Mouse (Mus musculus) ovary, adult 18-20 months (tissue): ENCODE data around the gene Gm17662.

ENCODE experiments used
- DNase-seq: peaks from one replicate; pipeline ENCODE4 v3.0.0; 2022; ENCODE audit warnings: low spot score, mixed read lengths

Gm17662 gene

DNA sequence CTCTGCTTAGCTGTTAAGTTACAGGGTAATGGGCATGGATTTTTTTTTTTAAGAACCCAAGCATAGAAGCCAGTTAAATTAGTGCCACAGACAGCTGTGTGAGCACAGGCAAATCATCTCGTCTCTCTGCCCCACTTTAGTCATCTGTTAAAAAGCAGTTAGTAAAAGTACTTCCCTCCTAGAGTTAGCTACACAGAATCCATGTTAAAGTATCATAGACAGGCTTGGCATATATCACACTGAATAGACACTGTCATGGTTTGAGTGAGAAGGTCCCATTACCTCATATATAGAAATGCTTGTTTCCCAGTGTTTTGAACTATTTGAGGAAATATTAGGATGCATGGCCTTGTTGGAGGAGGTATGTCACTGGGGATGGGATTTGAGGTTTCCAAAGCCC, at the start of gene Gm17662:
TSS of gene Gm17662 (plus strand) at position 301 of the 400 bp plus-strand sequence.
- no peak for DNase-seq

- DNase-seq, result peak; percentile 10
These were observed 46.3 kb upstream of the Gm17662 start for GRCm38 (mm10) chr4:104810710-104811286.

GRCm38 (mm10) chr4:104813617-104814016, 43.5 kb upstream of the Gm17662 start:
- DNase-seq, result no peak

- no peak for DNase-seq
These were observed 40.5 kb upstream of the Gm17662 start for GRCm38 (mm10) chr4:104816519-104817232.

GRCm38 (mm10) chr4:104817509-104817908, 39.6 kb upstream of the Gm17662 start:
- DNase-seq, result no peak

DNA sequence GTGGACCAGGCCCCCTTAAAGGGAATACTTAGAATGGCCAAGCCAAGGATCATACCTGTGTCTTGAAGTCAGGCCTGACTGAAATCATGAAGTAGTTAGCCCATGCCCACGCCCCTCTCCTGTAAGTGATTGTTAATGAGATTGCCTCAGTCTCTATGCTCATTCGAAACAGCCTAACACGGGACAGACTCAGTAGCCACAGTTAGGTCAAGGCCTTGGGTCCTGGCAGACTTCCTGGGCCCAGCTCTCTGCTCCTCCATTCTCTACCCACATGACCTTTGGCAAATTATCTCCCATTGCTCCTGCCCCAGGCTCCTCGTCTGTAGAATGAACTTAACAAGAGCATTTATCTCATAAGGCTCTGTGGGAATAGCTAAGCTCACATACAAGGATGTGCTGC, 38.1 kb upstream of the Gm17662 start:
- DNase-seq, result no peak

- DNase-seq, result no peak
These were observed 37.2 kb upstream of the Gm17662 start for GRCm38 (mm10) chr4:104819891-104820290.

DNA sequence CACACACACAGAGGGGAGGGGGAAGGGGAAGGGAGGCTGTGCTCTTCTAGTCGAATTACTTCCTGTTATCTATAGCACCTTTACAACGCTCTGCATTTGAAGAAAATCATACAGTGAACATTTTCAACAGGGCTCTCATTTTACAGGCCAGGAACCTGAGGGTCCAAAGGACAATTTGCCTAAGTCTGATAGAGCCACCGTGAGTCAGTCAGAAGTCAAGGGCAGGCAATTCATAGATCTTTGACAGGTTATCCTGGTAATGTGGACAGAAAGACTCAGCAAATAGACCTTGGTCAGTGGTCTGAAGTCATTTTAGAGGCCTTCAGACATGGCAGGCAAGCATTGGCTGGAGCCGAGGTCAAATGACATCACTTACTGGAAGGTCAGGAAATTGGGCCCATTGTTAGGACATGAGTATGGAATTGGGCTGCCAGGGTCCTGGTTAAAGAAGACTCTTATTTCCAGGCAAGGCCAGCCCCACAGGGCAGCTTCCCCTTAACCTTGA, 33.5 kb upstream of the Gm17662 start:
- no peak for DNase-seq

GRCm38 (mm10) chr4:104824381-104825077, 32.6 kb upstream of the Gm17662 start:
- DNase-seq, result no peak

DNA sequence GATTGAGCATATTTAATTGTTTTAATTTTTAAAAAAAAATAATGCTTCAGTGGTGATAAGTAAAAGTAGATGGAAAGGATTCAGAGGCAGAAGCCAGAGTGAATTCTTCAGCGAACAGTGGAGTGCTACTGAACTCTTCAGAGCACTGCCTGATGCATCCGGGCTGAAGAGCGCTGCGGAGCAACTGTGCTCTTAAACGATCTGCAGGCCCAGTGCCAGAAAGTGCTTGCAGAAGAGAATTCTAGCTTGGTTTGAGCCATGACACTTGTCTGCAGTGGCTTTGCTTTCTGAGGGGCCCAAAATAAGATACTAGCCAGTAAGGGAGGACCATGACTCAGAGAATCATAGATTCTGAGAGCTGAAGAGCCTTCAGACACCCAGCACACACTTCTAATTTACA, 28.2 kb upstream of the Gm17662 start:
- DNase-seq, result no peak

DNA sequence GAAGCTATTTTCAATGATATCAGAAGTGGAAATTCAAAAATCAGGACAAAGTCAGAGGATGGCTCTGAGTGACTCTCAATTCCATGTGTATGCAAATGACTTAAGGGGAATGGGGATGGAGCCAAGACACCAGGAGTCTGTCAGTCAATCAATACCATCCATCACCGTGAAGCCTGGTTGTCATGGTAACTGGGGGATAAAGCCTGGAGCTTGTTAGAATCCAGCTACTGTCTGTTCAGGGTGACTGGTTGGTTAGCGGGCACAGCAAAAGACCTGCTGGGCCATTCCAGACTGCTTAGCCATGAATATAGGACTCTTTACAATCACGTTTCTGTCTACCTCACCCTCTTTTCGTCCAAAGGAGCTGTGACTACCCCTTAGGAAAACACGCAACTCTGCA, 22.0 kb upstream of the Gm17662 start:
- no peak for DNase-seq

- no peak for DNase-seq
These were observed 18.8 kb upstream of the Gm17662 start for GRCm38 (mm10) chr4:104838342-104838741.

DNA sequence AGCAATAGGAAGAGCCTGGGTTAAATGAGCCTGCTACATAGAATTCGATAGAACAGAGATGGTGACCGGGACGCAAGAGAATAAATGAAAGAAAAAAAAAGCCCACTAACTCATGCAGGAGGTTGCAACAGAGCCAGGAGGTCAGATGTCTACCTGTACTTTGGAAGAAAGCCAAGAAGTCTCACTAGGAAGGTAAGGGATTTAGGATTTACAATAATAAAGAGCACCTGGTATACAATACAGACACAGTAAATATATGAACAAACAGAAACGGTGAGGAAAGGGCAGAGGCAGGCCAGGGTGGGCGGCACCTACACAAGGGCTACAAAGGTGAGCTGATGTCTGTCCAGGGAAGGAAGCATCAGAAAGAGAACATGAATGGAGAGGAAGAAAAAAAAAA, 14.9 kb upstream of the Gm17662 start:
- DNase-seq, result no peak

- DNase-seq, result no peak
These were observed 13.6 kb upstream of the Gm17662 start for GRCm38 (mm10) chr4:104843546-104843945.

- no peak for DNase-seq
These were observed 1.9 kb upstream of the Gm17662 start for GRCm38 (mm10) chr4:104855216-104855615.

DNA sequence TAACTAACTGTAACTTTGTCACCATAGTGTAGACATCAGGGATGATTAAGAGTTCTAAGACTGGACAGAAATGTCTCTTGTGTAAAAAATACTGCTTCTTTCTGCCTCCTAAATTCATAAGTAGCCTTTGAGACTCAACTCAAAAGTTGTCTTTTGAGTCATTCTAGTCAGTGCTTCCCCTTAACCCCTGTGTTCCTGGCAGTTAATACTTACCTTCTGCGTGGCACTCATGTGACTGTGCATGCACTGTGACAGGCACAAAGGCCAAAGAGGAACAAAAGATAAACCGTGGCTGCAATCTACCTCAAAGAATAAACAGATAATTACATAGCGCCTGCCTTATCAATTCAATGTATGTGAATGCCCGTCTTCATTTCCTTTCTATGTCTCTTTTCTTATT, 694 bp downstream of the Gm17662 start:
- DNase-seq, result no peak

- DNase-seq, result no peak
These were observed 4.1 kb downstream of the Gm17662 start for GRCm38 (mm10) chr4:104861241-104861640.

DNA sequence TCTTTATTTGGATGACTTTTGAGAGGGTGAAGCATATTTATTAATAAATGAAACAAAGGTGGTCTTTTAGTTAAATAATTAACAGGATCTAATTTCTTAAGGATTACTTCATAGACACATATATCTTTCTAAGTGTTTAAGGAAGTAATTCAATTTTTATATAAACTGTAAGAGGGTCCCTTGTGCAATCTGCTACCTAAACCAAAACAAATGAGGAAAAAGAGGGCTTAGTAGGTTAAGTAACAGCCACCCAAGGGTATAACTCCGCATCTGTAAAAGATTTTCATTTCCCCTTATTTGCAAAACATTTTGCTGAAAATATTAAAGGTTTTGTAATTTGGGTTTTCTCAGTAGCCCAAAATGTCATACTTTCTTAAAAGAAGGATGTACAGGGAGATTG, 7.3 kb downstream of the Gm17662 start:
- DNase-seq, result no peak

- no peak for DNase-seq
These were observed 12.5 kb downstream of the Gm17662 start for GRCm38 (mm10) chr4:104869581-104869980.

- DNase-seq, result no peak
These were observed 13.1 kb downstream of the Gm17662 start for GRCm38 (mm10) chr4:104870196-104870595.

DNA sequence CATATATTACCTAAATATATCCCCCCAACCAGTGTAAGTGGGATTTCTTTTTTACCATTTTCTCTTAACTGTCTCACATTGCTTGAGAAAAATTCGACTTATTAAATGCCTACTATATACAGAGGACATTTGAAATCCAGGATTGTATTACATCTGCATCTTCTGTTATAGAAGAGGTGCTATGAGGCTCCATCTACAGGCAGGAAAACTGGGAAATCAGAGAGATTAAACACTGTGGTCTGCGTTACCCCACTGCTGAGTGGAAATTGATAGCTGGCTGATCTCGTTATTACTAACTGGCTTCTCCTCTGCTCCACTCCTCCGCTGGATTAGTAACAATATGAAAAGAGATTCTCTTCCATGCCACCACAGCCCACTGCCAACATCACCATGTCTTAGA, 18.7 kb downstream of the Gm17662 start:
- DNase-seq, result no peak

GRCm38 (mm10) chr4:104876323-104876722, 19.2 kb downstream of the Gm17662 start, which contains the start of gene C8a:
Gene C8a, minus strand, starts transcription at chr4:104876398.
- DNase-seq, result no peak

DNA sequence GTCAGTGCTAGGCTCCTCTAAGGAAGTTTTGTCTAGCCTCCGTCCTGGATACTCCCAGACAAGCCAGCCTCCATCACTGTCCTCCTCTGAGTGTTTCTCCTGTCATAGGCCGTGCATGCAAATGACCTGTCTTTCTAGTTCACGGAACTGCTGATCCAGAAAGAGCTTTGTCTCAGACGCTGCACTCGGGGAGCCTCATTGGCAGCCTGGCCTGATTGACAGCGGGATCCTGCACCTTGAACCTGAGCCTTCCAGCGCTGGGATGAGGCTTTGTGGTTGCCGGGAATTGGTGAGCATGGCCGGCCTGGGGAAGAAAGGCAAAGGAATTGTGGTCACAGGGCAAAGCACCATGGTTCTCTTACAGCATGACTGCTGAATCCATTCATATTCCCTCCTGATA, 30.4 kb downstream of the Gm17662 start:
- DNase-seq, result no peak
